Mouse (Mus musculus): ENCODE data around the gene Gm28998.
"Not testable (repeated sequence)": the region's sequence is repeated elsewhere in the genome, so short reads cannot be mapped to it uniquely, and the experiment has no call there.

Gene Gm28998

DNA sequence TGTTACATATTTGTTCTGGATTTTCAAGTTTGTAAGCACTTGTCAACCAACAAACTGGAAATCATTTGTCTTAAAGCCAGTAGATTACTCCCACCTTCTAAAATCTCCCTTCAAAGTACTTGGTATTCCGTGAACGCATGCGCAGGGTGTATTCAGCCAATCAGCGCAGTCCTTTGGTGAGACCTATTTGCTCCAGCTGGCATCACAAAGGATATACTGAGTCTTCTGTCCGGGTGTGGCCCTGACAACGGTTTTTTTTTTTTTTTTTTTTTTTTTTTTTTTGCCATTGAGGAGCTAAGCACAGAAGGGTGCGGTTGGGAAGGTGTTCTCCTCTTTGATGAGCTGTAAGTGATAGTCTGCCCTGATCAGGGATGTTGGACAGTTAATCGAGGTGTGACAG, at the start of gene Gm28998:
TSS of gene Gm28998 (plus strand) at position 301 of the 400 bp plus-strand sequence.
- DNase-seq (ENCODE audit: low spot score in 2 of 2) = not testable (repeated sequence)
